Mouse (Mus musculus): Measurements from ENCODE around the gene Tas2r113. TPM values are rescaled to one million over a fixed set of nuclear protein-coding genes. Genes with fewer than 3 reads are reported as not detected.
"Not testable (repeated sequence)": the region's sequence is repeated elsewhere in the genome, so short reads cannot be mapped to it uniquely, and the experiment has no call there.

Tas2r113 gene
- total RNA-seq (2021) = not detected

DNA sequence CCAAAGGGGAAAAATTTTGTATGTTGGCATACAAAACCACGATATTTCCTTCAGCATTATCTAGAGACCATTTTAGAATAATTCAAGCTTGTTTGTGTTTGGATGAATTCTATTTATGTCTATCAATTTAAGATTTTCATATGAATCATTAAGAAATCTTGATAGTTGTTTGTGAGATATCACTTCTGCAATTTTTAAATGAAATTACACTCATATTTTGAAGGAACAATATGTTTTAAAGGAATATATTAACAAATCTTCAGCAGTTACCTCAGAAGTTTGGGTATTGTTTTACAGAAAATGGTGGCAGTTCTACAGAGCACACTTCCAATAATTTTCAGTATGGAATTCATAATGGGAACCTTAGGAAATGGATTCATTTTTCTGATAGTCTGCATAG lies at the start of gene Tas2r113:
Tas2r113 (plus strand) TSS at position 301 of the 400 bp plus-strand sequence.
- intact Hi-C loops (cut with DNase I) = no loop called here
- DNase-seq = no peak

GRCm38 (mm10) chr6:132846842-132847241 lies 46.0 kb upstream of the Tas2r113 start, which contains the start of gene Tas2r123:
Gene Tas2r123, plus strand, starts transcription at chr6:132847142.
- DNase-seq = no peak
- intact Hi-C loops (cut with DNase I) = no loop called here

DNA sequence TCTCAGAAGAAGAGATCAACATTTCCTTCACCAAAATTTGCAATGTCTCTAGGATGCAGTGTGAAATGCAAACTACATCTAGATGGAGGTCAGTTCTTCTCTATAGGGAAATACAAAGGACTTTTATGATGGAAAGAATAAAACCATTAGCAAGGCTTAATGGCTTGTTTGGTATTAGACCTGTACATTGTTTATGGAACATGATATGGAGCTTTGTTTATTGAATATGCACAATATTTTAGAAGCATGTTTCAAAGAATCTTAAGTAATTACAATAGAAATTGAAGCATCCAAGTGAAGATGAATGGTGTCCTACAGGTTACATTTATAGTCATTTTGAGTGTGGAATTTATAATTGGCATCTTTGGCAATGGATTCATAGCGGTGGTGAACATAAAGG lies 37.7 kb upstream of the Tas2r113 start, which contains the start of gene Tas2r116:
Tas2r116 (plus strand) TSS at position 301 of the 400 bp plus-strand sequence.
- no peak for DNase-seq
- intact Hi-C loops (cut with DNase I) = no loop called here

DNA sequence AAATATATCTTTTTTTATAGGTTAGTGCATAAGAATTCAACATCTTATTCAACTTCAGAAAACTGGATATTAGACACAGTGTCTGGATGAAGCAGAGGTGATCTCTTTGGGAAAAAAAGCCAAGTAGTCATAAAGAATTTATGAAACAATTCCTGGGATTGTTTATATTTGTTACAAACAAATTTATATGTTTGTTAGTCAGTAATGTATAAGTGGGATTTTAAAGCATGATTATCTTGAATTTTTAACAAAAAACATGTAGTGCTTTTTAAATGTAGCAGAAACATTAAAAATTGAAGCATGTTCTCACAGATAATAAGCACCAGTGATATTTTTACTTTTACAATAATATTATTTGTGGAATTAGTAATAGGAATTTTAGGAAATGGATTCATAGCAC lies 25.1 kb upstream of the Tas2r113 start, which contains the start of gene Tas2r110:
Tas2r110 (plus strand) TSS at position 301 of the 400 bp plus-strand sequence.
- DNase-seq = no peak
- intact Hi-C loops (cut with DNase I) = no loop called here

GRCm38 (mm10) chr6:132909351-132909750 lies 16.5 kb downstream of the Tas2r113 start, which contains the start of gene Tas2r125:
Gene Tas2r125, plus strand, starts transcription at chr6:132909651.
- intact Hi-C loops (cut with DNase I) = no loop called here

GRCm38 (mm10) chr6:132941376-132941775 lies 48.6 kb downstream of the Tas2r113 start:
- intact Hi-C loops (cut with DNase I); DNase-seq: not testable (repeated sequence)

More at GRCm38 (mm10) chr6:132909351-132909750, 16.5 kb downstream of the Tas2r113 start, which contains the start of gene Tas2r125:
- DNase-seq = no peak

Other genes with a start within 250 kb of the Tas2r113 start
- gene A630073D07Rik, start 241.5 kb upstream of the Tas2r113 start, total RNA-seq (2021) = not detected
- gene Tas2r120, start 236.1 kb upstream of the Tas2r113 start, total RNA-seq (2021) = not detected
- gene Tas2r121, start 192.0 kb upstream of the Tas2r113 start, total RNA-seq (2021) = not detected
- not detected for gene Tas2r122, start 181.1 kb upstream of the Tas2r113 start, total RNA-seq (2021)
- not detected for gene Tas2r115, start 155.0 kb upstream of the Tas2r113 start, total RNA-seq (2021)
- not detected for gene Tas2r124, start 138.3 kb upstream of the Tas2r113 start, total RNA-seq (2021)
- gene Tas2r102, start 130.9 kb upstream of the Tas2r113 start, total RNA-seq (2021) = not detected
- gene Tas2r136, start 114.8 kb upstream of the Tas2r113 start, total RNA-seq (2021) = not detected
- gene Tas2r117, start 90.2 kb upstream of the Tas2r113 start, total RNA-seq (2021) = not detected
- not detected for gene Tas2r123, start 45.9 kb upstream of the Tas2r113 start, total RNA-seq (2021)
- gene Tas2r116, start 37.6 kb upstream of the Tas2r113 start, total RNA-seq (2021) = not detected
- gene Tas2r110, start 25.0 kb upstream of the Tas2r113 start, total RNA-seq (2021) = not detected
- not detected for gene Tas2r125, start 16.6 kb downstream of the Tas2r113 start, total RNA-seq (2021)
- not detected for gene Tas2r129, start 58.1 kb downstream of the Tas2r113 start, total RNA-seq (2021)
- gene Tas2r131, start 64.9 kb downstream of the Tas2r113 start, total RNA-seq (2021) = not detected
- gene Tas2r109, start 88.0 kb downstream of the Tas2r113 start, total RNA-seq (2021) = not detected
- gene Tas2r103, start 144.1 kb downstream of the Tas2r113 start, total RNA-seq (2021) = not detected
- gene Tas2r140, start 162.8 kb downstream of the Tas2r113 start, total RNA-seq (2021) = not detected
- 10 to 100 TPM; 52.3 to 53.3 TPM for gene Smim10l1, start 211.9 kb downstream of the Tas2r113 start, total RNA-seq (2021)

Data from left cerebral cortex, postnatal 4 days (tissue).